Mouse (Mus musculus) hindbrain, embryonic 13.5 days (tissue): Measurements from ENCODE around the gene Zdhhc25. TPM values are rescaled to one million over a fixed set of nuclear protein-coding genes. Genes with fewer than 3 reads are reported as not detected.

Experiments
- ATAC-seq: fragments of 200-750 bp; cut with Nextera tagmentation; 2 replicates; pipeline ENCODE4 v1.8.0; 2017; ENCODE audit warnings: moderate TSS enrichment; ENCODE audit not compliant: low FRiP score
- H3K27ac ChIP-seq: fragments of 300-500 bp; sonication (generic); 2 replicates; pipeline ENCODE4 v1.5.1; 2015; ENCODE audit warnings: inconsistent platforms, mild to moderate bottlenecking, moderate library complexity
- H3K27me3 ChIP-seq: fragments of 300-500 bp; sonication (generic); 2 replicates; pipeline ENCODE4 v1.6.1; 2015; ENCODE audit warnings: mild to moderate bottlenecking, inconsistent platforms
- H3K36me3 ChIP-seq: fragments of 300-500 bp; sonication (generic); 2 replicates; pipeline ENCODE4 v1.6.1; 2015; ENCODE audit warnings: mild to moderate bottlenecking, inconsistent platforms
- H3K4me1 ChIP-seq: fragments of 300-500 bp; sonication (generic); replicated peaks from 2 replicates; pipeline ENCODE4 v1.6.1; 2015; ENCODE audit warnings: inconsistent platforms
- H3K4me2 ChIP-seq: fragments of 300-500 bp; sonication (generic); 2 replicates; pipeline ENCODE4 v1.6.1; 2015; ENCODE audit warnings: inconsistent platforms, mild to moderate bottlenecking, moderate library complexity
- H3K4me3 ChIP-seq: fragments of 300-500 bp; sonication (generic); 2 replicates; pipeline ENCODE4 v1.5.1; 2015; ENCODE audit warnings: mild to moderate bottlenecking, inconsistent platforms
- H3K9ac ChIP-seq: fragments of 300-500 bp; sonication (generic); 2 replicates; pipeline ENCODE4 v1.6.1; 2015; ENCODE audit warnings: mild to moderate bottlenecking, inconsistent platforms
- H3K9me3 ChIP-seq: fragments of 300-500 bp; sonication (generic); 2 replicates; pipeline ENCODE4 v1.6.1; 2016; ENCODE audit warnings: inconsistent platforms
- whole genome bisulfite sequencing: fragments of 180-500 bp; shearing (Covaris S2); methylation state at CpG from one replicate; pipeline ENCODE4 v1.1.7; 2015; 5-methylcytosine and 5-hydroxymethylcytosine counted together
- polyA plus RNA-seq: library from polyadenylated mRNA; unstranded; fragments of >200 nt; fragmentation: Nextera tagmentation; extraction: Ambion mirVana; gene quantifications from 2 replicates; pipeline ENCODE4 v1.2.1, GENCODE M21; 2015

Zdhhc25 gene
- polyA plus RNA-seq: not detected in 2 replicates

DNA sequence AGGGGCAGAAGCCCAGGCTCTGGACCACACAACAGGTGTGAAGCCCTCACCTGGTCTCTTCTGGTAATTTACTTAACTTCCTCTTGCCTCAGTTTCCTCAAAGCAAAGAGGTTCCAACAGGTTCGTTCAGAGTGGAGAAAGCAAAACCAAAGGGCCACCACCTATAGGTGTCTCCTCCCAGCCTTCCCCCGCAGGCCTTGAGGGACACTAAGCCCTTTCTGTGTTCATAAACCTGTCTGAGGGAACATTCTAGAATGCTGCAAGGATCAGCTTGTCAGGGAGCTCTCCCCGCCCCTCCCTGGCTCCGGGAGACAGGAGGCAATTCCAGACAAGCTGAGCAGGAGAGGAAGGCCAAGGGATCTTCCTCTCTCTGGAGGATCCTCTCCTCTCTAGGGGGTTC, at the start of gene Zdhhc25:
Gene Zdhhc25 (plus strand): TSS at position 301 of the 400 bp plus-strand sequence.
- WGBS: 91% methylated on average over 4 of the region's 4 CpGs
- H3K4me3 ChIP-seq: no peak within 1 kb of the TSS
- no peaks in the 10 kb centered on the region for H3K4me1 ChIP-seq
- H3K27ac ChIP-seq: no peak within 1 kb of the TSS
- no peak for ATAC-seq
- H3K9ac ChIP-seq: no peak within 1 kb of the TSS
- H3K36me3 ChIP-seq: no peaks in the 10 kb centered on the region
- H3K27me3 ChIP-seq: no peaks in the 10 kb centered on the region
- no peak within 1 kb of the TSS for H3K4me2 ChIP-seq
- no peaks in the 10 kb centered on the region for H3K9me3 ChIP-seq

GRCm38 (mm10) chr15:88552852-88553251, 47.2 kb upstream of the Zdhhc25 start:
- WGBS: 82% methylated on average over 9 of the region's 9 CpGs
- ATAC-seq: no peak
- no peaks in the 10 kb centered on the region for H3K36me3 ChIP-seq

DNA sequence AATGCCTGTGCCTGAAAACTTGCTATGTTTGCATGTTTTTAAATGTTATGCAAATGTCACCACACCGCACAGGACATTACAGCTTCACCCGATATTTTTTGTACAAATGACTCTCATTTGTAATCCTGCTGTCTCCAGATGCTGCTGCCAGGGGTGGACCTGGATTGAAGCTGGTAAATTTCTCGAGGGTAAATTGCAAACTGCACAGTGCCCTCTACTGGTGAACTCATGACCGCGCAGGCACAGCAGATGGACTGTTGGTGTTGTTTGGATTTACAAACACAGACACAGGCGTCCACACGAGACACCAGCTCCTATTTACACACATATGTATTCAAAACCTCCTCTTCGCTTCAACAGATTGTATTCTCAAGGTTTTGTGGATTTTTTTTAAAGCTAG, 44.6 kb upstream of the Zdhhc25 start:
- WGBS: 18% methylated on average over 8 of the region's 8 CpGs
- ATAC-seq: no peak
- Histone ChIP-seq H3K4me2 (no peak overlapping the region), H3K4me1 (peaks cover 12% of the 10 kb centered on the region), H3K9ac (no peak overlapping the region), H3K27me3 (no peaks in the 10 kb centered on the region), H3K4me3 (no peak overlapping the region), H3K9me3 (no peaks in the 10 kb centered on the region), H3K36me3 (no peaks in the 10 kb centered on the region), H3K27ac (no peak overlapping the region)

More at GRCm38 (mm10) chr15:88552852-88553251, 47.2 kb upstream of the Zdhhc25 start:
- H3K9ac ChIP-seq: no peak overlapping the region
- H3K27me3 ChIP-seq: no peaks in the 10 kb centered on the region
- no peak overlapping the region for H3K27ac ChIP-seq
- no peak overlapping the region for H3K4me3 ChIP-seq
- no peaks in the 10 kb centered on the region for H3K9me3 ChIP-seq
- H3K4me2 ChIP-seq: no peak overlapping the region
- peaks cover 5% of the 10 kb centered on the region; the same call in 1 of the 2 replicates for H3K4me1 ChIP-seq

GRCm38 (mm10) chr15:88560637-88561036, 39.5 kb upstream of the Zdhhc25 start:
- no peaks in the 10 kb centered on the region for H3K9me3 ChIP-seq
- peaks cover 24% of the 10 kb centered on the region for H3K4me1 ChIP-seq
- ATAC-seq: no peak
- WGBS: 61% methylated on average over 6 of the region's 6 CpGs
- H3K27ac ChIP-seq: 0 out of 2 replicates have a peak overlapping the region, but pooled peaks have one; percentile 41
- peak overlapping the region; percentile 49; the same call in 1 of the 2 replicates for H3K4me2 ChIP-seq
- H3K36me3 ChIP-seq: no peaks in the 10 kb centered on the region
- no peak overlapping the region for H3K4me3 ChIP-seq
- H3K27me3 ChIP-seq: no peaks in the 10 kb centered on the region
- no peak overlapping the region for H3K9ac ChIP-seq

DNA sequence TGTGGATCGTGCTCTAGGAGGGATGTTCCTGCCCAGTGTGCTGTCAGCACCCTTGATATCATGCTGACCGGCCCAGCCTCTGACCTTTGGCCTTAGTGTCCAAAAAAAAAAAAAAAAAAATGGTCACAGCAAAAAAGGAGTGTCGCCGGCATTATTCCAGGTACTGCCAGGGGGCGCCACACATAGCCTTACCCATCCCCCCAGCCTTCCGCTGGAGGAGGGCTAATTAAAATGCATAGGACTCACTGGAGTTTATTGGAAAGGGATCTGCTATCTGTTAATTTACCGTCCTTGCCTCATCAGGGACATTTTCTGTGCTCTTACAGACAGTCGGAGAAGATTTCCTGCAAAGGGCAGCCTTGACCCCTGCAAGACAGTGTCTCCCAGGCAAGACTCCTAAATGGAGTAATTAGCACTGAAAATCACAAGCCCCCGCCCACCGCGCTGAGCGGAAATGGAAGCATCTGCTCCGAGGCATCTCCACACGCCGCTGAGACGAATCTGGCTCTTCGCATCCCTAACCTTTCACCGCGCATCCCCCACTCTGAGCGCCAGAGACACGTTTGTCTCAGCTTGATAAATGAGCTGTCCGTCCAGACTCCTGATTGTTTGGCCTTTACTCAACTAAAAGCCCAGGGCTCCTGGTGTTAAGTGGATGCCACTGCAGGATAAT, 38.9 kb upstream of the Zdhhc25 start:
- 5% methylated on average over 22 of the region's 22 CpGs for WGBS
- Histone ChIP-seq H3K4me2 (peak overlapping the region; percentile 49), H3K9ac (no peak overlapping the region), H3K4me1 (peaks cover 25% of the 10 kb centered on the region), H3K9me3 (no peaks in the 10 kb centered on the region), H3K27me3 (no peaks in the 10 kb centered on the region), H3K36me3 (no peaks in the 10 kb centered on the region), H3K4me3 (peak overlapping the region; percentile 21; the same call in 1 of the 2 replicates), H3K27ac (0 out of 2 replicates have a peak overlapping the region, but pooled peaks have one; percentile 44)
- ATAC-seq: peak; percentile 69

DNA sequence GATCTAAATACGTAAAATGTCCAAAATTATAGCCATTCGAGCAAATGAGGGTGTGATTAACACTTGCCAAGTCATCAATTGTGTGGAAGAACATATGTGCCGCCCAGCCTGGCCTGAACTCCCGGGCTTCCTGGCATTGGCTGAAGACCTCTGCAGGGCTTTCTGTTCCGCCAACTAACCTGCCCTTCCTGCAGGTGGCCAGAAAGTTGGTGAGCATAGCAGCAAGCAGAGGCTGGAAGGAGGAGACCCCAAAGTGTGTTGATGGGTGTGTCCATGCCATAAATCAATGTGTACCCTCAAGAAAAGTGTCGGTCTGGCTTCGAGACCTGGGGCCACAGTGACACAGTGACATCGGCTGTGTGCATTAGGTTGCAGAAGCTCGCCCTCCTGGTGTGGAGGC, 34.8 kb upstream of the Zdhhc25 start:
- 89% methylated on average over 9 of the region's 9 CpGs for WGBS

DNA sequence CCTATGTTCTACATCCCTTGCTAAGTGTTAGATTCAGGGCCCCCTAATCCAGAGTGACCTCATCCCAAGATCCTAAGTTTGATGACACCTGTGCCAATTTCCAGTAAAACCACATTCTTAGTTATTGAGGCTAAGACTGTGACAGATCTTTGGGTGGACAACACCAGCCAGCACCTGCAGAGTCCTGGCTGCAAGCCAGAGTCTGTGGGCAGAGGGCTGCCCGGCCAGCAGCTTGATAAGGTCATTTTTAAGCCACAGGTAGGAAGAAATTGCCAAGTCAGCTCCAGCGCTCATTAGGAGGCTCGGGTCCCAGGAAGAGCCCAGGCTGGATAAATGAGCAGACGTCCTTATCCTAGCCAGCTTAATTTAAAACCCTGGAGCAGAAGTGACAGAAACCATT, 34.3 kb upstream of the Zdhhc25 start:
- peaks cover 18% of the 10 kb centered on the region for H3K4me1 ChIP-seq
- H3K9ac ChIP-seq: no peak overlapping the region
- no peaks in the 10 kb centered on the region for H3K27me3 ChIP-seq
- H3K4me3 ChIP-seq: no peak overlapping the region
- no peak for ATAC-seq
- H3K27ac ChIP-seq: no peak overlapping the region
- H3K4me2 ChIP-seq: no peak overlapping the region
- no peaks in the 10 kb centered on the region for H3K36me3 ChIP-seq
- 65% methylated on average over 4 of the region's 4 CpGs for WGBS
- no peaks in the 10 kb centered on the region for H3K9me3 ChIP-seq

More for the DNA sequence above, 34.8 kb upstream of the Zdhhc25 start:
- Histone ChIP-seq H3K4me1 (peaks cover 18% of the 10 kb centered on the region), H3K27me3 (no peaks in the 10 kb centered on the region), H3K9ac (no peak overlapping the region), H3K27ac (no peak overlapping the region), H3K9me3 (no peaks in the 10 kb centered on the region), H3K4me2 (no peak overlapping the region), H3K36me3 (no peaks in the 10 kb centered on the region), H3K4me3 (no peak overlapping the region)
- ATAC-seq: no peak

DNA sequence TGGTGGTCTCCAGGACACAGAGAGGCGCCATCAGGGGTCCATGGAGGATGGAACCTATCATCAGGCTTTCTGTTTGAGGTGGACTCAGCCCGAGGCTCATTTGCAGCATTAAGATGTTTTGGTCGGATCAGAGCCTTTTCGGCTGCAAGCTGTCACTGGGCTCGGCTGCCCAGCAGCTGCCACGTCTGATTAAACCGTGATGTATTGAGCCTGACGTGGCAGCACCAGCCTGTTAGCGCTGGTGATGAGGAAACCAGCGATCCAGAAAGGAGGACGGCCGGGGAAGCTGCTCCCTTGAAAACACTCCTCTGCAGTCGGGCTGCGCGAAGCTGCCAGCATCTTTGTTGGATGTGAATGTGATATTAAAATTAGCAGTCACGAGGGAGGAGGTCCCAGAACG, 29.4 kb upstream of the Zdhhc25 start:
- peak overlapping the region; percentile 35; the same call in 1 of the 2 replicates for H3K27ac ChIP-seq
- WGBS: 47% methylated on average over 17 of the region's 17 CpGs
- no peaks in the 10 kb centered on the region for H3K27me3 ChIP-seq
- H3K9ac ChIP-seq: peak overlapping the region; percentile 13; the same call in 1 of the 2 replicates
- H3K4me3 ChIP-seq: no peak overlapping the region
- H3K4me2 ChIP-seq: no peak overlapping the region
- peaks cover 15% of the 10 kb centered on the region for H3K4me1 ChIP-seq
- no peaks in the 10 kb centered on the region for H3K9me3 ChIP-seq
- no peak; the same call in 1 of the 2 replicates for ATAC-seq
- H3K36me3 ChIP-seq: no peaks in the 10 kb centered on the region

DNA sequence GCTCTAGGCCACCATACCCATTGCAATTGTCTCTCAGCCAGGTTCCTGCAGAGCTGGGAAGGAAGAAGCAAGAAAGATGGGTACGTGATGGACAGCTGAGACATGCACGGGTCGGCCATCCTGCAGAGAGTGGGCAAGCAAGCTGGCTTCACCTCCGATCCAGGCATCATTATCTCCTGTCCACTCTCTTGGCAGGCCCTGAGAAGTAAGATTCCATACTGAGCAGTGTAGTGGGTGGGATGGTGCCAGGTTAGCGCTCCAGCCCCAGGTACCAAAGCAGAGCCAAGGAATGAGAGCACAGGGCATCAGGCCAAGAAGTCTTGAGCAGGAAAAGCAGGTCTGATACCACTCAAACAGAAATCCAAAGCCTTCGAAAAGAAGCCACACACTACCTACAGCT, 20.6 kb upstream of the Zdhhc25 start:
- H3K36me3 ChIP-seq: no peaks in the 10 kb centered on the region
- no peak overlapping the region for H3K4me3 ChIP-seq
- H3K9me3 ChIP-seq: no peaks in the 10 kb centered on the region
- no peak overlapping the region for H3K27ac ChIP-seq
- no peak overlapping the region for H3K4me2 ChIP-seq
- no peak for ATAC-seq
- H3K9ac ChIP-seq: no peak overlapping the region
- 86% methylated on average over 6 of the region's 6 CpGs for WGBS
- H3K4me1 ChIP-seq: no peaks in the 10 kb centered on the region
- H3K27me3 ChIP-seq: no peaks in the 10 kb centered on the region

- H3K4me3 ChIP-seq: no peak overlapping the region
- no peaks in the 10 kb centered on the region for H3K27me3 ChIP-seq
- H3K4me1 ChIP-seq: no peaks in the 10 kb centered on the region
- no peak overlapping the region for H3K9ac ChIP-seq
- H3K9me3 ChIP-seq: no peaks in the 10 kb centered on the region
- no peak for ATAC-seq
- no peak overlapping the region for H3K27ac ChIP-seq
- no peaks in the 10 kb centered on the region for H3K36me3 ChIP-seq
- 96% methylated on average over 3 of the region's 3 CpGs for WGBS
- H3K4me2 ChIP-seq: no peak overlapping the region
Measured at GRCm38 (mm10) chr15:88602496-88602895, 2.4 kb downstream of the Zdhhc25 start.

DNA sequence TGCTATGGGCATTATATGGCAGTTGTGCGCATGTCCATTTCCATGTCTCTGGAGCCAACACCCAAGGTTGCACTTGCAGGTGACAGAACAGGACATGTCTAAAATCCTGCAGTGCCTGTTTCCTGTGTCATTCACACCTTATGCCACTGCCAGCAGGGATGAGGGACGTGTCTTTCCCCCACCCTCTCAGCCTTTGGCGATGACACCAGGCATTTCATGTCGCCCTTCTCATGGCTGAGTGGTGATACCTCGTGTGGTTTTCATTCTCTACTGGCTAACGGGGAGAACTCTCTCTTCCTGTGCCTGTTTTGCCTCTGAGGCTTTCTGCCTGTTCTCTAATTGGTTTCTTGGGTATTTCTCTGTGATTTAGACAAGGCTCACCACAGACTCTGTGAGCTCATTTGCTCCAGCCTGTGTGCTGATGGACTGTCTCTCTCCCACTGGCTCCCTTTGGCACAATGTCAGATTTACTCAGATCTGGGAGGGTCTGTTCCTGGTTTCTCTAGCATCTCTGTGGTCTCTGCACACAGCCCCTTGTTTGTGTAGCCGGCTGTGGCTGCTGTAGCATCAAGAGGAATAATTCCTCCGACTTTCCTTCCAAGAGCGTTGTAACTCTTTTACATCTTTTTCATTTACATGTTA, 3.1 kb downstream of the Zdhhc25 start:
- H3K4me3 ChIP-seq: no peak overlapping the region
- ATAC-seq: no peak
- H3K4me1 ChIP-seq: no peaks in the 10 kb centered on the region
- 77% methylated on average over 9 of the region's 9 CpGs for WGBS
- H3K27ac ChIP-seq: no peak overlapping the region
- H3K9me3 ChIP-seq: no peaks in the 10 kb centered on the region
- H3K4me2 ChIP-seq: no peak overlapping the region
- H3K27me3 ChIP-seq: no peaks in the 10 kb centered on the region
- no peaks in the 10 kb centered on the region for H3K36me3 ChIP-seq
- H3K9ac ChIP-seq: no peak overlapping the region

DNA sequence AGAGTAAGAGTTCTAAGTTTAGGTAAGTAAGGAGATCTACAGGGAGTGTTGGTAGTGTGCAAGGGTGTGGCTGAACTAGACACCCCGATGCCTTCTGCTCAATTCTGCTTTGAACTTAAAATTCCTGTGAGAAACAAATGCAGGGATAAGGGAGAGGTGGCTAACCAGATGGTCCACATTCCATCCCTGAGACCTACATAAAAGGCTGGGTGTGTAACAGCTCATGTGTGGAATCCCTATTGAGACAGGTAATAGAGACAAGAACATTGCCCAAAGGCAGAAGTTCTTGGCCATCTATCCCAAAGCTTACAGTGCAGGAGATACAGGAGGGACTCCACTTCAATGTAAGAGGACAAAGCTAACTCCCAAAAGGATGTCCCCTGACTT, 3.6 kb downstream of the Zdhhc25 start:
- WGBS: 89% methylated on average over 1 of the region's 1 CpGs

More for the DNA sequence above, 3.6 kb downstream of the Zdhhc25 start:
- no peaks in the 10 kb centered on the region for H3K27me3 ChIP-seq
- H3K9me3 ChIP-seq: no peaks in the 10 kb centered on the region
- no peak overlapping the region for H3K4me2 ChIP-seq
- no peak for ATAC-seq
- no peak overlapping the region for H3K9ac ChIP-seq
- H3K4me1 ChIP-seq: no peaks in the 10 kb centered on the region
- H3K4me3 ChIP-seq: no peak overlapping the region
- H3K36me3 ChIP-seq: no peaks in the 10 kb centered on the region
- no peak overlapping the region for H3K27ac ChIP-seq
